Mouse (Mus musculus): Measurements from ENCODE around the gene Cttnbp2. TPM values are rescaled to one million over a fixed set of nuclear protein-coding genes. Genes with fewer than 3 reads are reported as not detected.
"Not testable (repeated sequence)": the region's sequence is repeated elsewhere in the genome, so short reads cannot be mapped to it uniquely, and the experiment has no call there.

The Cttnbp2 gene
- polyA plus RNA-seq, 3 experiments from 2014 or later, result 0.26 TPM; not detected in 2

DNA sequence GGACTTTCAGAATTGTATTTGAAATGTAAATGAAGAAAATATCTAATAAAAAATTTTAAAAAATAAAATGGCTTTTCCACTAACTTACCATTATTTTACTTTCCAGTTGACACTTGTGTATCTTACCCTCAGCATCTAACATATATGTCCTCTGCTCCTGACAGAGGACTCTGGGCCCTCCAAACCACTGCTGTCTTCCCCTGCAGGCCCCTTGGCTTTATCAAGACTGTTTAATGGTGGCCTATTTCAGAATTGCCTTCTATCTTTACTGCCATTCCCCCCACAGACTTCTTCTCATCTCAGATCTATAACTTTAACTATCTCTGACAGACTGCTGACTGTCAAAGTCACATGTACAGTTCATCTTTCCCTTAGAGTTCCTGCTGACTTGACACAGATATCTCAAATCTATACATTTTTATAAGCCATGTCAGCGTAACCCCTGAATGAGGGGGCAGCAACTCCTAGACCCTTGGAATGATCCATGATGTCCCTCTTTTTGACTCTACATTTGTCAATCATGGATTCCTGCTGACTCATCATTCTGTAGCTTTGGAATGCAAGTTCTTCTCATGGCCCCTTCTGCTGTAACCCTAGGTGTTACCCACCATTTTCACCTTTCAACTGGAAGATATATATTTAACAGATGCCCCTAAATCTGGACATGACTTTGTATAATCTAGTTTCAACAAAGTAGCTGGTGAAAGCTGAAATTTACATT lies 103.0 kb downstream of the Cttnbp2 start:
- ATAC-seq, result no peak

DNA sequence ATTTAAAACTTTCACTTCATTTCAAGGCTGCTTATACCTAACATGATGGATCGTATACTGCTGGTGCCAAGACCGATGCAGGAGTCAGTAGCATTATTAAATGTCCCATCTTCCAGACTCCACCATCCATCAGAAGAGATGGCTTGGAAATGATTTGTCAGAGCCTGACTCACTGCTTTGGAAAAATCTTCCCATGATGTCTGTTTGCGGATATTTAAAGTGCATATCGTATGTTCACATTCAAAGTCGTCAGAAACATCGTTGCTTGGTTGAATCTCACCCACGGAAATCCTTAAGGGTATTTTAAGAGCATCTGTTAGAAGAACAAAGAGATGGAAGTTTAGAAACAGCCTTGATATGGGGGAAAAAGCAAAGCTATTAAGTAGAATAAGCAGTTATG lies 106.2 kb downstream of the Cttnbp2 start:
- no peak for ATAC-seq

DNA sequence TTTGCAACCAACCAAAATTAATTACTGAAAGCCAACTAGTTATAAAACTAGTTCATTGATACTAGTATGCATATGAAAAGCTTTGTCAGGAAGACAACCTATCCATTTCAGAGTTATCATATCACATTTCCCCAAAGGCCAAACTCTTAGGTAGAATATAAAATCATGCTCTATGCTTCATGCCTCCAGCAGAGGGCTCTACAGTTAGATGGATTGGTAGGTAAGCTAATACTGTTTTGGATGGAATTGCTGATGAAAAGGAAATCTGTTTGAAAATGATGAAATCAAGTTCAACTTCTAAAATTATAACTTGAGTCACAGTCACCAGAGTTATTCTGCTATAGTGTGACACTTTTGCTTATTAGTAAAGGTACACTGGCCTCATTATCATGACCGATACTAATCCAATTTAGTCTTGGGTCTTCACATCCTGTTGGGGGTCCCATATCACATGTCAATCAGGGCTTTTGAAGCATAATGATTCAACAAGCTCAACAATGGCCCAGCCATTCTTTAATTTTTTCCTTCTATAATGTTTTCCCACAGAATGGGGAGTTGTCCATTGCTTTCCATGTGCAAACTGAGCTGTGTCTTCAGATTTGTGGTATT lies 113.5 kb downstream of the Cttnbp2 start:
- no peak for ATAC-seq

DNA sequence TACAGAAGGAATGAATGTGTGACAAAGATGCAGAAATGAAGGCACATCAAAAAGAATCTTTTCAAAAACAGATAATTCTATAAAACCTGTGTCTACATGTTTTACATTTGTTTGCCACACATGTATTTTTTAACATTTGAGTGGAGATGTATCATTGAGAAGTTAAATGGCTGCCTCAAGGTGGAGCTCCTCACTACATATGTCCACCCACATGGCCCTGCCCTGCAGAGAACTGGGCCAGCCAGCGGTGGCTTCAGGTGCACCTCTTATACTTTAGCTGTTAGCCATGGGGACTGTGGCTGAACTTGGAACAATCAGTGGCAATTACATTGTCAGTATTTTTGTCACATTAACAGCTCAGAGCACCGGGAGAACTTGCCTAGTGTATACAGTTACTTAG lies 133.3 kb downstream of the Cttnbp2 start:
- ATAC-seq, result no peak

GRCm38 (mm10) chr6:18380300-18381202 lies 134.1 kb downstream of the Cttnbp2 start:
- no peak for ATAC-seq

DNA sequence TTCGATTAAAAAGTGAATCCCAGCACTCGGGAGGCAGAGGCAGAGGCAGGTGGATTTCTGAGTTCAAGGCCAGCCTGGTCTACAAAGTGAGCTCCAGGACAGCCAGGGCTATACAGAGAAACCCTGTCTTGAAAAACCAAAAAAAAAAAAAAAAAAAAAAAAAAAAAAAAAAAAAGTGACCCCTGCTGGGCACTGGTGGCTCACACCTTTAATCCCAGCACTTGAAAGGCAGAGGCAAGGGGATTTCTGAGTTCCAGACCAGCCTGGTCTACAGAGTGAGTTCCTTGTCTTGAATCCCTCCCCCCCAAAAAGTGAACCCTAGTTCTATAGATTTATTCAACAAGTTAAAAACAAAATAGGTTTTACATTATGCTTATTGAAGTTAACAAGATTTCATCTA lies 136.9 kb downstream of the Cttnbp2 start:
- not testable (repeated sequence) for ATAC-seq

- no peak for ATAC-seq
Measured at GRCm38 (mm10) chr6:18374744-18375143, 139.9 kb downstream of the Cttnbp2 start.

- ATAC-seq, result no peak
Measured at GRCm38 (mm10) chr6:18373652-18374051, 141.0 kb downstream of the Cttnbp2 start.

DNA sequence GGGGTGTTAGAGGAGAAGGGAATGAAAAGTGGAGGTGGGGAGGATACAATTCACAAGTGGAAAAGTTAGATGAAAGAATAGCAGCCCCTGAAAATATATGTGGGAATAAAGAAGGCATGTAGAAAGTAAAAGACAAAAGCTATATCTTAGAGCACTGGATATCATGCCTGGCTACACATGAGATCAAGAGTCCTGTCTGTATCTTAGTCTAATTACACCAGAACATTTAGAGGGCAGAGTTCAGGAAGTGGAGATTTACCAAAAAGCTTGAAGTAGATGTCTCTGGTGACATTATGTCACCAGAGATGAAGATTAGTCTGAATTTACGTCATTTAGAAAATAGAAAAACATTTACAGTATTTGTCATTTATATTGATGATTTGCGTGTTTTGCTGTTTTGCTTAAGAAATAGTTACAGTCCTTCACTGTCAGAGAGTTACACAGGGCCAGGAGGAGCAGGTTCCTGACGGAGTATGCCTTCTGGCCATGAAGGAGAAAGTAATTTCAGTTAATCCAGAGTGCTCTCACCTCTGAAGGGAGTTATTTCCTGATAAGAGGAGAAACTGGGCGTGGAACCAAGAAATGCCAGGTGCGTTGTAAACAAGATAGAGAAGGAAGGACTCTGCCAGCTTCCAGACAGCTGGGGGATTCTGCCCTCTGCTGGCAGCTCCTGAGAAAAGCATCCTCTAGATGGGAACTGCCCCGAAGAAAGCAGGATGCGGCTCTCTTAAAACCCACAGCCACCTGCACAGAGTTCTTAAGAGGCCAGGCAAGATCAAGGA lies 142.0 kb downstream of the Cttnbp2 start:
- ATAC-seq, result no peak

DNA sequence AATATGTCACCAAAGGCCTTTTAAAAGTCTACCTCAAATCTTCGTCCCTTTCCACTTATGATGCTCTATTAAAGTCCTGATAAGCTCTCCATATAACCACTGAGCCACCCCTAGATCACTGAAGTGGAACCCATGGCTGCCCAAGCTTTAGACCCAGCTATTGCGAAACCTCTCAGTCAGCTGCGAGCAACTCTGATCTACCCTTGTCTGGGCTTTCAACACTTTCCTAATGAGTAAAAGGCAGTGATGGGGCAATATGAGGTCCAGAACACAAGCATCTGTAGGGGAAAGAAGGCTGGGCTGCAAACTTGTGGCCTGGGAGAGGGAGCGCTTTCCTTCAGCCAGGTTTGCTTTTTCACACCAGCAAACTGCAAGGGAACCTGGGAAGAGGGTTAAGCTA lies 144.9 kb downstream of the Cttnbp2 start:
- ATAC-seq, result no peak

- no peak for ATAC-seq
Measured at GRCm38 (mm10) chr6:18369054-18369453, 145.6 kb downstream of the Cttnbp2 start.

GRCm38 (mm10) chr6:18362232-18362631 lies 152.4 kb downstream of the Cttnbp2 start:
- ATAC-seq, result no peak

GRCm38 (mm10) chr6:18360955-18361354 lies 153.7 kb downstream of the Cttnbp2 start:
- ATAC-seq, result no peak

DNA sequence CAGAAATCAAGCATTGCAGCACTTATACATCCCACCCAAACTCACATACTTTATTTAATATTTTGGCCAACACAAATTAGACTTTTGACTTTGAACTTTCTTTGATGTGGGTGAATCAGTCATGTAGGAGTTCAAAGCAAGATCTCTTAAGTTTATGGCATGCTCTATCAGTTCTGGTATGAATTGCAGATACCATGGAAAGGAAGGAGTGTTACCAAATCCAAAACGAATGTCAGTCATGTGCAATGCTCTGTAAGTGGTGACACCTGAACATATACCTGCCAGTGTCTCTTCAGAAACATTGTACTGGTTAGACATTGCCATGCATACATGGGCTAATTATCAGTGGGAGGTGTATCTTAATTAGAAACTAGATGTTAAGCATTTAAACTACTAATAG lies 154.5 kb downstream of the Cttnbp2 start:
- no peak for ATAC-seq

- no peak for ATAC-seq
Measured at GRCm38 (mm10) chr6:18349153-18349858, 165.3 kb downstream of the Cttnbp2 start.

DNA sequence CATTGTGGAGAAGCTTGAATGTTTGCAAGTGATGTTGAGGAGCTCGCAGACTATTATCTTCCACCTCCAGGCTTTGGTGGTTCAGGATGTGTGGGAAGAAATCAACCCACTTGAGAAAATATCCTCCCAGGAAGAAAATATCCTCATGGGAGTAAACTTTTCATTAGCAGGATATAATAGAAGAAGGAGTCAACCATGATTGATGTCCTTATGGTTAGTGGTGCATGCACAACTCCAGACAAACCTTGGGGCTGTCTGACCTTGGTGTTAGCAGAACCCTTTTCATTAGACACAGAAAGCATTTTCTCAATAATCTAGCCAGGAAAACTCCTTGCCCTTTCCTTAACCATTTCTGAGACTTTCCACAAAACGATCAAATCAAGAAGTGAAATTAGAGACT lies 170.4 kb downstream of the Cttnbp2 start:
- no peak for ATAC-seq

GRCm38 (mm10) chr6:18338307-18338706 lies 176.3 kb downstream of the Cttnbp2 start:
- no peak for ATAC-seq

DNA sequence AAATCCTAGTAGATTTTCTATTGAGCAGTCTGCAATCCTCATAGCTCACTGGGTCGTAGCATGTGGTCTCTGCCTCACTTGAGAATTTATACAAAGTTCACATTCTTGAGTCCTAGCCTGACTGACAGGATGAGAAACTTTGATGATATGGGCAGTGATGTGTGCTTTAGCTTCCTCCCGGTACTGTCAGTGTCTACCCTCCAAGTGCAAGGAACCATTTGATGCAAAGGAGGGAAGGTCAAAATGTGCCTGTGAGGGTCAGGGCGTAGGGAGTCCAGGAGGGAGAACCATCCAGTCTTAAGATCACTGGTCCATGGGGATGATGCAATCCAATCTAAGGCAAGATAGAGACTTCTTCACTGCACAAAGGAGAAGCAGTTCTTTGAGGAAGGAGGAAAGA lies 179.2 kb downstream of the Cttnbp2 start:
- no peak for ATAC-seq

GRCm38 (mm10) chr6:18322950-18323349 lies 191.7 kb downstream of the Cttnbp2 start:
- ATAC-seq, result no peak

All from inflammation-experienced regulatory T-cells, adult 6 months (primary cell).